Mouse (Mus musculus): ENCODE data around the gene Nudt15.
A peak's percentile ranks its signal among the peaks of the same experiment; 100 is the strongest.
"Not testable (repeated sequence)": the region's sequence is repeated elsewhere in the genome, so short reads cannot be mapped to it uniquely, and the experiment has no call there.

The Nudt15 gene

GRCm38 (mm10) chr14:73548051-73548450, at the start of gene Nudt15:
Nudt15 (minus strand) TSS chr14:73548242.
- DNase-seq, result no peak

- no peak for DNase-seq
Measured at GRCm38 (mm10) chr14:73592166-73592565, 44.1 kb upstream of the Nudt15 start.

- DNase-seq, result peak; percentile 7
Measured at GRCm38 (mm10) chr14:73588080-73588479, 40.0 kb upstream of the Nudt15 start.

- DNase-seq, result no peak
Measured at GRCm38 (mm10) chr14:73576336-73576735, 28.3 kb upstream of the Nudt15 start.

GRCm38 (mm10) chr14:73574053-73574452, 26.0 kb upstream of the Nudt15 start:
- DNase-seq, result no peak

GRCm38 (mm10) chr14:73571143-73571542, 23.1 kb upstream of the Nudt15 start:
- no peak for DNase-seq

- not testable (repeated sequence) for DNase-seq
Measured at GRCm38 (mm10) chr14:73569831-73570230, 21.8 kb upstream of the Nudt15 start.

GRCm38 (mm10) chr14:73553122-73553696, 5.2 kb upstream of the Nudt15 start:
- no peak for DNase-seq

GRCm38 (mm10) chr14:73552341-73553121, 4.5 kb upstream of the Nudt15 start:
- peak; percentile 98 for DNase-seq

- DNase-seq, result no peak
Measured at GRCm38 (mm10) chr14:73551164-73551563, 3.1 kb upstream of the Nudt15 start.

GRCm38 (mm10) chr14:73550732-73551131, 2.7 kb upstream of the Nudt15 start:
- no peak for DNase-seq

- no peak for DNase-seq
Measured at GRCm38 (mm10) chr14:73550291-73550690, 2.2 kb upstream of the Nudt15 start.

GRCm38 (mm10) chr14:73547034-73547433, 1.0 kb downstream of the Nudt15 start:
- DNase-seq, result no peak

GRCm38 (mm10) chr14:73543781-73544180, 4.3 kb downstream of the Nudt15 start:
- no peak for DNase-seq

- no peak for DNase-seq
Measured at GRCm38 (mm10) chr14:73535641-73536040, 12.4 kb downstream of the Nudt15 start.

- no peak for DNase-seq
Measured at GRCm38 (mm10) chr14:73533755-73534465, 14.1 kb downstream of the Nudt15 start.

- not testable (repeated sequence) for DNase-seq
Measured at GRCm38 (mm10) chr14:73528661-73529060, 19.4 kb downstream of the Nudt15 start.

- peak; percentile 97 for DNase-seq
Measured at GRCm38 (mm10) chr14:73524766-73525448, 23.1 kb downstream of the Nudt15 start, which contains the start of gene Sucla2. Sucla2 (plus strand) TSS chr14:73525319.

GRCm38 (mm10) chr14:73524136-73524535, 23.9 kb downstream of the Nudt15 start:
- no peak for DNase-seq

- DNase-seq, result peak; percentile 96
Measured at GRCm38 (mm10) chr14:73509765-73510423, 38.1 kb downstream of the Nudt15 start, which contains the start of gene Med4. Med4 (plus strand) TSS chr14:73510025.

- DNase-seq, result no peak
Measured at GRCm38 (mm10) chr14:73508630-73509395, 39.2 kb downstream of the Nudt15 start.

Measured in kidney, postnatal 10 days (tissue).